Mouse (Mus musculus) inflammation-experienced regulatory T-cells, adult 16 weeks (primary cell): ENCODE measurements around the gene Abca6. TPM values are rescaled to one million over a fixed set of nuclear protein-coding genes. Genes with fewer than 3 reads are reported as not detected.

Experiments used
- polyA plus RNA-seq: library from polyadenylated mRNA; unstranded; fragments of 100-300 nt; shearing (Covaris generic); gene quantifications from one replicate; pipeline ENCODE4 v1.2.1, GENCODE M21; 2017

Gene Abca6
- polyA plus RNA-seq, result not detected

GRCm38 (mm10) chr11:110251534-110251933 is at the start of gene Abca6:
Abca6 (minus strand) TSS chr11:110251776.

GRCm38 (mm10) chr11:110167459-110168251 is 83.9 kb downstream of the Abca6 start, which contains the start of gene Abca9:
Abca9 (minus strand) TSS chr11:110168196.

Other genes with a start within 250 kb of the Abca6 start
- not detected for gene Abca8a, start 155.8 kb downstream of the Abca6 start, polyA plus RNA-seq
- gene Abca9, start 83.6 kb downstream of the Abca6 start, polyA plus RNA-seq, result 0.13 TPM
- gene Abca5, start 85.9 kb upstream of the Abca6 start, polyA plus RNA-seq, result 1.9 TPM
- gene Map2k6, start 147.3 kb upstream of the Abca6 start, polyA plus RNA-seq, result 12.4 TPM